Mouse (Mus musculus): ENCODE measurements around the gene Sapcd1. TPM values are rescaled to one million over a fixed set of nuclear protein-coding genes. Genes with fewer than 3 reads are reported as not detected.
A peak's percentile ranks its signal among the peaks of the same experiment; 100 is the strongest.

Gene Sapcd1
- polyA plus RNA-seq, 1 experiment from 2014 or later = 12.2 TPM

- peak within 1 kb of the TSS; percentile 84 for H3K9ac ChIP-seq (ENCODE audit: low read depth, low read length)
- H3K27me3 ChIP-seq (replicated peaks; ENCODE audit: control insufficient read depth, insufficient read depth, low read length) = no peaks in the 10 kb centered on the region
- H3K27ac ChIP-seq (replicated peaks; ENCODE audit: low read depth, low read length) = peak within 1 kb of the TSS; percentile 96
- ATAC-seq (ENCODE audit: low read depth) (peak; percentile 35), DNase-seq (ENCODE audit: low spot score) (peak; percentile 94)
- H3K4me1 ChIP-seq (ENCODE audit: control insufficient read depth, insufficient read depth, low read length) = peaks cover 50% of the 10 kb centered on the region
- no peaks in the 10 kb centered on the region for H3K9me3 ChIP-seq (ENCODE audit: control insufficient read depth, low read length)
- peak within 1 kb of the TSS; percentile 83 for H3K4me2 ChIP-seq (ENCODE audit: low read depth, low read length)
- 2% methylated on average over 11 of the region's 11 CpGs for WGBS
- H3K36me3 ChIP-seq (ENCODE audit: control insufficient read depth, insufficient read depth, low read length) = peaks cover 25% of the 10 kb centered on the region
- peak within 1 kb of the TSS; percentile 61 for H3K4me3 ChIP-seq (ENCODE audit: low read depth, low read length)
Observed at GRCm38 (mm10) chr17:35049561-35050016, 21.8 kb upstream of the Sapcd1 start, which contains the start of gene Clic1. Clic1 (plus strand) TSS chr17:35049966.

DNA sequence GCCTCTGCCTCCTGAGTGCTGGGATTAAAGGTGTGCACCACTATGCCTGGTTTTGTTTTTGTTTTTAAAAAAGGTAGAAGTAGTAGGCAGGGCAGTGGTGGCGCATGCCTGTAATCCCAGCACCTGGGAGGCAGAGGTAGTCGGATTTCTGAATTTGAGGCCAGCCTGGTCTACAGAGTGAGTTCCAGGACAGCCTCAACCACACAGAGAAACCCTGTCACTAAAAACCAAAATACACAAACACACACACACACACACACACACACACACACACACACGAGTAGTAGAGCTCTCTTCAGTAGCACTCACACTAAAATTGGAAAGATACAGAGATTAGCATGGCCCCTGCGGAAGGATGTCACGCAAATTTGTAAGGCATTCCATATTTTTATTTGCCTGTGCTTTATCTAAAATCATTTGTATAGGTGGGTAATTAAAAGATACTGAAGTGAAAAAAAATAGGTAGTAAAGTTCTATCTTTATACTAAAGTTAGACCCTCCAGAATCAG is 21.2 kb upstream of the Sapcd1 start:
- no peak for DNase-seq (ENCODE audit: low spot score)
- Histone ChIP-seq H3K27me3 (replicated peaks; ENCODE audit: control insufficient read depth, insufficient read depth, low read length) (no peaks in the 10 kb centered on the region), H3K4me1 (ENCODE audit: control insufficient read depth, insufficient read depth, low read length) (peaks cover 50% of the 10 kb centered on the region), H3K9me3 (ENCODE audit: control insufficient read depth, low read length) (no peaks in the 10 kb centered on the region), H3K9ac (ENCODE audit: low read depth, low read length) (peak overlapping the region; percentile 84; the same call in 1 of the 2 replicates), H3K27ac (replicated peaks; ENCODE audit: low read depth, low read length) (peak overlapping the region; percentile 96), H3K36me3 (ENCODE audit: control insufficient read depth, insufficient read depth, low read length) (peaks cover 20% of the 10 kb centered on the region), H3K4me2 (ENCODE audit: low read depth, low read length) (peak overlapping the region; percentile 83), H3K4me3 (ENCODE audit: low read depth, low read length) (peak overlapping the region; percentile 61; the same call in 1 of the 2 replicates)
- WGBS = 70% methylated on average over 5 of the region's 5 CpGs
- ATAC-seq (ENCODE audit: low read depth) = no peak

GRCm38 (mm10) chr17:35048149-35048931 is 20.5 kb upstream of the Sapcd1 start:
- WGBS = 35% methylated on average over 10 of the region's 11 CpGs

DNA sequence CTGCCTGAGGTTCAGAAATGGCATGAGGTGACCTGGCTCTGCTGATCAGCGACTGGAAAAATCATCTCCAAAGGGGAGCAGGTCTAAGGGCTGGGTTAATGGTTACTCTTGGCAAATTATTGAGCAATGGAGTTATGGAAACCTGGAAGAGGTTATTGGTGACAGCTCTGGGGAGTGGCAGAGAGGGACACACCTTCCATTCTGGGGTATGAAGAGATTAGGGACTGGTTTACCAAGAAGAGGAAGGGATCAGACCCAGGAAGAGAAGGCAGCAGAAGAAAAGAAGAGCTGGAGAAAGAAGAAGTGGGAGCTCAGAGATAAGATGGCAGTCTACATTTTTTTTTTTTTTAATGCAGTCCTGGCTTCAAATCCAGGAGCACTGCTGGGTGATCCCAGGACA is 19.9 kb upstream of the Sapcd1 start:
- 62% methylated on average over 1 of the region's 1 CpGs for WGBS
- no peak for DNase-seq (ENCODE audit: low spot score)
- H3K4me1 ChIP-seq (ENCODE audit: control insufficient read depth, insufficient read depth, low read length) = peaks cover 50% of the 10 kb centered on the region
- H3K27me3 ChIP-seq (replicated peaks; ENCODE audit: control insufficient read depth, insufficient read depth, low read length) = no peaks in the 10 kb centered on the region
- H3K36me3 ChIP-seq (ENCODE audit: control insufficient read depth, insufficient read depth, low read length) = peaks cover 7% of the 10 kb centered on the region
- ATAC-seq (ENCODE audit: low read depth) = no peak
- no peaks in the 10 kb centered on the region for H3K9me3 ChIP-seq (ENCODE audit: control insufficient read depth, low read length)
- H3K4me2 ChIP-seq (ENCODE audit: low read depth, low read length) = 0 out of 2 replicates have a peak overlapping the region, but pooled peaks have one; percentile 2
- no peak overlapping the region for H3K9ac ChIP-seq (ENCODE audit: low read depth, low read length)
- H3K4me3 ChIP-seq (ENCODE audit: low read depth, low read length) = no peak overlapping the region
- peak overlapping the region; percentile 96 for H3K27ac ChIP-seq (replicated peaks; ENCODE audit: low read depth, low read length)

More at GRCm38 (mm10) chr17:35048149-35048931, 20.5 kb upstream of the Sapcd1 start:
- no peaks in the 10 kb centered on the region for H3K27me3 ChIP-seq (replicated peaks; ENCODE audit: control insufficient read depth, insufficient read depth, low read length)
- H3K4me1 ChIP-seq (ENCODE audit: control insufficient read depth, insufficient read depth, low read length) = peaks cover 50% of the 10 kb centered on the region
- no peak overlapping the region for H3K9ac ChIP-seq (ENCODE audit: low read depth, low read length)
- H3K9me3 ChIP-seq (ENCODE audit: control insufficient read depth, low read length) = no peaks in the 10 kb centered on the region
- peaks cover 14% of the 10 kb centered on the region for H3K36me3 ChIP-seq (ENCODE audit: control insufficient read depth, insufficient read depth, low read length)
- no peak for ATAC-seq (ENCODE audit: low read depth)
- peak overlapping the region; percentile 96 for H3K27ac ChIP-seq (replicated peaks; ENCODE audit: low read depth, low read length)
- no peak overlapping the region for H3K4me3 ChIP-seq (ENCODE audit: low read depth, low read length)
- 0 out of 2 replicates have a peak overlapping the region, but pooled peaks have one; percentile 2 for H3K4me2 ChIP-seq (ENCODE audit: low read depth, low read length)
- DNase-seq (ENCODE audit: low spot score) = no peak

DNA sequence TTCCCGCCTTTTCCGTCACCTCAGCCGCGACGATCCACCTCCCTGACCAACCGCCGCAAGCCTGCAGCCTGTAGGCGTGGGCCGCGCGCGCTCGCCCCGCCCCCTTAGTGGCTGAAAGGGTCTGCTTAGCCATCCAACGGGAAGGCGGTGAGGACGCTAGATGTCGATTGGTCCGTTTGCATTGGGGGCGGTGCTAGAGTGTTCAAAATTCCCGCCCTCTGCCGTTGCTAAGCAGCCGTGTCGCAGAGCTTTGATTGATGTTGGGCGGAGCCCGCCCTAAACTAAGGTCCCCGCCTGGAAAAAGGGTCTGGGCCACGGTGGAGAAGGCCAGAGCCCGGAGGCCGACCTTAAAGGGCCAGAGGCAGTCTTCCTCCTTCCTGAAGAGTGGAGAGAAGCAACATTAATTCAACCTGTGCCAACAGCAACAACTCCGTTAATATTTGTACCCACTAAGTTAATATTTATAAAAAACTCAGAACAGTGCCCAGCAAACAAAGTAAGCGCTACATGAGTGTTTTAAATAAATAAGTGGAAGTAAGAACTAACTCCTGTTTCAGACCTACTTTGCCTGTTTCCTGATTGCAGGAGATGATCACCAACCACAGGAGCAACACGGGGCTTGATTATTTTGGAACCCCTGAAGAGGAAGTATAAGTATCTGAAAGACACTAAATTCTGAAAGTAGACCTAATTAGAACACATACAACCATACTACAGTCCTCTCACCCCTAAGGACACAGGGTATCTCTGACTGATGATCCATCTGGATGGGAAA is 19.1 kb upstream of the Sapcd1 start, which contains the start of gene Msh5:
Gene Msh5 (minus strand): TSS at position 65 of the 775 bp plus-strand sequence.
- WGBS = 4% methylated on average over 29 of the region's 33 CpGs
- DNase-seq (ENCODE audit: low spot score) (peak; percentile 99), ATAC-seq (ENCODE audit: low read depth) (peak; percentile 96)
- peak within 1 kb of the TSS; percentile 96 for H3K27ac ChIP-seq (replicated peaks; ENCODE audit: low read depth, low read length)
- peaks cover 45% of the 10 kb centered on the region for H3K4me1 ChIP-seq (ENCODE audit: control insufficient read depth, insufficient read depth, low read length)
- no peaks in the 10 kb centered on the region for H3K9me3 ChIP-seq (ENCODE audit: control insufficient read depth, low read length)
- peak within 1 kb of the TSS; percentile 87 for H3K9ac ChIP-seq (ENCODE audit: low read depth, low read length)
- peak within 1 kb of the TSS; percentile 98 for H3K4me2 ChIP-seq (ENCODE audit: low read depth, low read length)
- no peaks in the 10 kb centered on the region for H3K27me3 ChIP-seq (replicated peaks; ENCODE audit: control insufficient read depth, insufficient read depth, low read length)
- H3K36me3 ChIP-seq (ENCODE audit: control insufficient read depth, insufficient read depth, low read length) = no peaks in the 10 kb centered on the region
- peak within 1 kb of the TSS; percentile 66 for H3K4me3 ChIP-seq (ENCODE audit: low read depth, low read length)

DNA sequence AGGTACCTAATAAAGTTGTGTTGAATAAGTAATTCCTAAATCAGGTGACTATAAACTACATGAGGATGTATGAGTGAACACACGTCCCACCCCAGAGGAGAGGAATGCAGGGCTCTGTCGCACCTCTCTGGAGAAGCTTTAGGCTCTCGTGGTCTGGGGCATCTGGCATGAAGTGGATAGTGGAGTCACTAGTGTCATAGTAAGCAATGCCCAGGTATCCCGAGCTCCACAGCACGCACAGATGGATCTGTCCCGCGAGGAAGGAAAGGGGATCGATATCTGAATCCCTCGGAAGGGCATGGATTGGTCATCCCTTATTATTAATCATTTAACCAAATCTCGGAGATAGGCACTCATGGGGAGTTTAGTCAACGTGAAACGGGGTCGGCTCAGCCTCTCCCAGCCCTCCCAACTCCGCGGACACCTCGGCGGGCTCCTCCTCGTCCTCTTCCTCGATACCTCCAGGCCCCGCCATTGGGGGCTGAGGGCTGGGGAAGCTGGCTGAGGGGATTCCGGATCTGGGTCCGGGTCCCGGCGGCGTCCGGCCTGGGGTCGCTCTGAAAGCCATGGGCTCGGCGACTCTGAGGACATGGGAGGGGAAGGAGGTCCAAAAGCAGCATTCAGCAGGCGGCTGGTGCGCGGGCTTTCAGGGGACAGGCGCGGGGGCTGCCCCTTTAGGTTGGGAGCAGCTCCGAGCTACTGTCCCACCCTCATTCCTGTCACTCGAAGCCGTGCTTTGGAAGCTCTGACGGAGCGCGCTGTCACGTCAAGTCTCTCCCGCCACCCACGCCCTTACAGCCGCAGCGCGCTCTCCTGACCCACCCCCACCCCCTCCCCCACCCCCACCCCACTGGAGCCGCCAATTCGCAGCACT is 18.2 kb upstream of the Sapcd1 start:
- Histone ChIP-seq H3K27me3 (replicated peaks; ENCODE audit: control insufficient read depth, insufficient read depth, low read length) (no peaks in the 10 kb centered on the region), H3K9me3 (ENCODE audit: control insufficient read depth, low read length) (no peaks in the 10 kb centered on the region), H3K27ac (replicated peaks; ENCODE audit: low read depth, low read length) (peak overlapping the region; percentile 92), H3K4me3 (ENCODE audit: low read depth, low read length) (peak overlapping the region; percentile 66), H3K9ac (ENCODE audit: low read depth, low read length) (peak overlapping the region; percentile 87), H3K36me3 (ENCODE audit: control insufficient read depth, insufficient read depth, low read length) (no peaks in the 10 kb centered on the region), H3K4me2 (ENCODE audit: low read depth, low read length) (peak overlapping the region; percentile 98), H3K4me1 (ENCODE audit: control insufficient read depth, insufficient read depth, low read length) (peaks cover 42% of the 10 kb centered on the region)
- no peak for DNase-seq (ENCODE audit: low spot score)
- ATAC-seq (ENCODE audit: low read depth) = no peak; the same call in 1 of the 2 replicates
- 10% methylated on average over 19 of the region's 48 CpGs for WGBS

DNA sequence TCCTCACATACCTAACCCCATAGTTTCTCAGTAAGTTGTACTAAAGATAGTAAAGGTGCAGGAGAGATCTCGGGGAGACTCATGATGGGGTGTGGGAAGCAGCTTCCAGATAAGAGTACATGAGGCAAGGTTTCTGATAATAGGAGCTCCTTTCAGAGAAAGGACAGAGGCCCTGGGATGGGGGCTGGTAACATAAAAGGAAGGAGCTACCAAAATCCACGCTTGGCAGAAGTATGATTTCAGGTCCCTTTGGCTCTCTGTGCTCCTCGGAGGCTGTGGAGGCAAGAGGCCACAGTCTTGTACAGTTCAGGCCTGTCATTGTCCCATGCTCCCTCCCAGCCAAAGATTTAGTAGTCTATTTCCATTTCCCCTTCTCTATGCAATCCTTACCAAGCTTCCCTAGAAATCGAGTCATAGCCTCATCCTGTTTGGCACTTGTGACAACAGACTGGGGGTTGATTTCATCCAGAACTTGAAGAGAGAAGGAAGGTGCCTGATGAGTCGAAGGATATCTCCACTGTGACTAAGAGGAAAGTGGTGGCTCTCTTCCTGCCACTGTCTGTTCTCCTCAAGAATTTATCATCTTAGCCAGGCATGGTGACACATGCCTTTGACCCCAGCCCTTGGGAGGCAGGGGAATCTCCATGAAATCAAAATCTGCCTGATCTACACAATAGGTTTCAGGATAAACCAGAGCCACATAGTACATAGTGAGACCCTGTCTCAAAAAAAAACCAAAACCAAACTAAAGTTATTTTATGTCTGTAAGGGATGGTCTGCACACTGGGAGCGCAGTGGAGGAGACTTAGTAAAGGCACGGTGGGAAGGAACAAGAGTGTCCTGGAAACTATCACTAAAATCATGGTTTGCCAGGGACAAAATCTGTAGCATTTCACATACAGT is 17.3 kb upstream of the Sapcd1 start:
- no peak overlapping the region for H3K27ac ChIP-seq (replicated peaks; ENCODE audit: low read depth, low read length)

More for the DNA sequence above, 17.3 kb upstream of the Sapcd1 start:
- peak overlapping the region; percentile 98 for H3K4me2 ChIP-seq (ENCODE audit: low read depth, low read length)
- ATAC-seq (ENCODE audit: low read depth) (no peak), DNase-seq (ENCODE audit: low spot score) (no peak)
- H3K36me3 ChIP-seq (ENCODE audit: control insufficient read depth, insufficient read depth, low read length) = no peaks in the 10 kb centered on the region
- 78% methylated on average over 7 of the region's 7 CpGs for WGBS
- H3K9ac ChIP-seq (ENCODE audit: low read depth, low read length) = peak overlapping the region; percentile 87
- H3K27me3 ChIP-seq (replicated peaks; ENCODE audit: control insufficient read depth, insufficient read depth, low read length) = no peaks in the 10 kb centered on the region
- peak overlapping the region; percentile 66 for H3K4me3 ChIP-seq (ENCODE audit: low read depth, low read length)
- peaks cover 42% of the 10 kb centered on the region for H3K4me1 ChIP-seq (ENCODE audit: control insufficient read depth, insufficient read depth, low read length)
- no peaks in the 10 kb centered on the region for H3K9me3 ChIP-seq (ENCODE audit: control insufficient read depth, low read length)

Measured in embryonic facial prominence, embryonic 14.5 days (tissue).